In the genomic region with DNA sequence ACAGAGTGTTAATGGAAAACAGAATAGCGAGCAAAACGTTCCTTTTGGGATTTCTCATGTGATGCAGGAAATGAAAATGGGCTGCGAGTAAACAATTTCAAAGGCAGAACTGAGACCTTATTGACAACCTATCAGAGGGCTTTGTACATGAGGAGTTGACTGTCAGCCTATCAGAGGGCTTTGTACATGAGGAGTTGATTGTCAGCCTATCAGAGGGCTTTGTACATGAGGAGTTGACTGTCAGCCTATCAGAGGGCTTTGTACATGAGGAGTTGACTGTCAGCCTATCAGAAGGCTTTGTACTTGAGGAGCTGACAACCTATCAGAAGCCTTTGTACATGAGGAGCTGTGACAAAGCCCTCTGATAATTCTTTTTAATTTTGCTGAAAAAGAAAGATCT, we compare ENCODE assay signal across 17 mouse cellular contexts. TPM values are rescaled to one million over a fixed set of nuclear protein-coding genes. Genes with fewer than 3 reads are reported as not detected.
"Had no signal": no experiment of that assay in that cellular context is flagged by ENCODE, and none has a peak within 500 bp of the region (broad histone marks: within the 10 kb centered on the region; RNA-seq: fewer than 3 reads in every experiment).

No protein-coding gene starts in this region.

RNA-seq across cellular contexts. Expression of gene Sdr9c7, which starts 18.9 kb away (rescaled TPM):
- total RNA-seq: megakaryocyte progenitor cell, adult 5-6 weeks; monocyte, adult 5-6 weeks; neutrophil, adult 5-6 weeks had no signal
- polyA plus RNA-seq: lung, embryonic 15.5 days; lung, postnatal 0 days; macrophage; midbrain, embryonic 12.5 days; midbrain, embryonic 14.5 days; midbrain, embryonic 16.5 days; neural tube, embryonic 12.5 days; neural tube, embryonic 14.5 days had no signal

RNA-seq across cellular contexts. Expression of gene Rdh7, which starts 28.6 kb away (rescaled TPM):
- total RNA-seq: megakaryocyte progenitor cell, adult 5-6 weeks; monocyte, adult 5-6 weeks; neutrophil, adult 5-6 weeks had no signal
- polyA plus RNA-seq: lung, embryonic 15.5 days; lung, postnatal 0 days; macrophage; midbrain, embryonic 12.5 days; midbrain, embryonic 14.5 days; midbrain, embryonic 16.5 days; neural tube, embryonic 12.5 days; neural tube, embryonic 14.5 days; testis, adult 2 months; urinary bladder, adult 2 months had no signal

RNA-seq across cellular contexts. Expression of gene Rdh16f2, which starts 50.9 kb away (rescaled TPM):
- total RNA-seq: megakaryocyte progenitor cell, adult 5-6 weeks; monocyte, adult 5-6 weeks; neutrophil, adult 5-6 weeks had no signal
- polyA plus RNA-seq: lung, adult 2 months; lung, embryonic 15.5 days; lung, postnatal 0 days; macrophage; midbrain, embryonic 12.5 days; midbrain, embryonic 14.5 days; midbrain, embryonic 16.5 days; neural tube, embryonic 12.5 days; neural tube, embryonic 14.5 days; stomach, embryonic 15.5 days; stomach, postnatal 0 days; thymus, adult 2 months; urinary bladder, adult 2 months had no signal
